Mouse (Mus musculus): ENCODE measurements at regions not wholly inside any gene's neighbourhood (a gene's known extent, or its start where the extent isn't known, plus 50 kb on each side); places are given as distances from the start of the nearest gene placed in this dataset.

GRCm38 (mm10) chr7:133370542-133370941 is 231.4 kb downstream of the Tex36 start:
- TF ChIP-seq CTCF (IDR thresholded peaks at IDR 0.05; ENCODE audit: insufficient read depth, low read length) (no peak), POLR2A (IDR thresholded peaks at IDR 0.05; ENCODE audit: borderline replicate concordance, extremely low read depth, low read depth, low read length) (no peak)
